Mouse (Mus musculus): ENCODE measurements around the gene Fstl1. TPM values are rescaled to one million over a fixed set of nuclear protein-coding genes. Genes with fewer than 3 reads are reported as not detected.

Gene Fstl1
- total and polyA plus RNA-seq, 3 experiments = 0.34 to 0.87 (median 0.59) TPM

- in situ Hi-C loops (cut with MboI; ENCODE audit: low pct_ligation_motif_present, low pct_unique_long_range_greater_than_20kb, low sequenced_read_pairs) = no loop called here
- H3K4me2 ChIP-seq (ENCODE audit: insufficient read depth, low read depth, poor library complexity, severe bottlenecking) = peak overlapping the region; percentile 62
- H3K27me3 ChIP-seq (replicated peaks) = no peaks in the 10 kb centered on the region
- peak overlapping the region; percentile 88 to 99 (median 97) for H3K4me3 ChIP-seq (replicated peaks in 1 of 3; ENCODE audit: low read depth in 2 of 3, low read length in 2 of 3, poor library complexity in 1 of 3)
- DNase-seq (ENCODE audit: extremely low read depth) = peak; percentile 41
- peak overlapping the region; percentile 86 for H3K9ac ChIP-seq (ENCODE audit: insufficient read depth, low read depth)
- dilution Hi-C loops (cut with MboI; ENCODE audit: extremely low pct_ligation_motif_present, extremely low pct_unique_long_range_greater_than_20kb, low sequenced_read_pairs) = no loop called here
- H3K9me3 ChIP-seq (replicated peaks; ENCODE audit: low read length) = no peaks in the 10 kb centered on the region
- peak; percentile 94 for TF ChIP-seq ZNF384 (IDR thresholded peaks at IDR 0.05; ENCODE audit: low read depth, low read length)
- TF ChIP-seq EP300 (IDR thresholded peaks at IDR 0.05; ENCODE audit: low read length) = 0 out of 2 replicates have a peak, but pooled peaks have one; percentile 13
- no peak for TF ChIP-seq E2F4 (IDR thresholded peaks at IDR 0.05; ENCODE audit: insufficient replicate concordance, low read depth, low read length)
- no peak for TF ChIP-seq ZMIZ1 (IDR thresholded peaks at IDR 0.05; ENCODE audit: low read depth, low read length)
- TF ChIP-seq ZKSCAN1 (IDR thresholded peaks at IDR 0.05; ENCODE audit: borderline replicate concordance, low read depth, low read length) = no peak
- TF ChIP-seq RCOR1 (conservative IDR thresholded peaks at IDR 0.05; ENCODE audit: low read depth, low read length) = no peak
- no peak for TF ChIP-seq JUND (conservative IDR thresholded peaks at IDR 0.05; ENCODE audit: low read depth, low read length)
- TF ChIP-seq ELF1 (IDR thresholded peaks at IDR 0.05; ENCODE audit: low read depth, low read length) = peak; percentile 56; the same call in 1 of the 2 replicates
- TF ChIP-seq NELFE (IDR thresholded peaks at IDR 0.05; ENCODE audit: low read depth, low read length) = no peak
- TF ChIP-seq SIN3A (IDR thresholded peaks at IDR 0.05; ENCODE audit: low read length) = peak; percentile 2; the same call in 1 of the 2 replicates
- 0 out of 2 replicates have a peak, but pooled peaks have one; percentile 74 for TF ChIP-seq CHD1 (IDR thresholded peaks at IDR 0.05; ENCODE audit: low read depth, low read length)
- no peak for TF ChIP-seq RAD21 (IDR thresholded peaks at IDR 0.05; ENCODE audit: low read depth, low read length)
- H3K79me2 ChIP-seq (replicated peaks; ENCODE audit: control insufficient read depth, extremely low read depth, insufficient read depth, poor library complexity, severe bottlenecking) = peaks cover 48% of the 10 kb centered on the region
- H3K36me3 ChIP-seq (replicated peaks in 1 of 2; ENCODE audit: control insufficient read depth in 1 of 2, insufficient read depth in 1 of 2, low read length in 1 of 2) = peaks cover 0 to 23% of the 10 kb centered on the region in 2 experiments
- H3K4me1 ChIP-seq (ENCODE audit: control insufficient read depth in 1 of 2, insufficient read depth in 2 of 2) = peaks cover 18 to 36% of the 10 kb centered on the region in 2 experiments
- H3K27ac ChIP-seq (ENCODE audit: insufficient read depth, low read depth) = no peak overlapping the region
Measured at GRCm38 (mm10) chr16:37869470-37870231, 93.0 kb downstream of the Fstl1 start.

GRCm38 (mm10) chr16:37871112-37871715 lies 94.5 kb downstream of the Fstl1 start:
- DNase-seq (ENCODE audit: extremely low read depth) = no peak
- Histone ChIP-seq H3K79me2 (replicated peaks; ENCODE audit: control insufficient read depth, extremely low read depth, insufficient read depth, poor library complexity, severe bottlenecking) (peaks cover 58% of the 10 kb centered on the region), H3K4me1 (ENCODE audit: control insufficient read depth in 1 of 2, insufficient read depth in 2 of 2) (peaks cover 13 to 44% of the 10 kb centered on the region in 2 experiments), H3K4me2 (ENCODE audit: insufficient read depth, low read depth, poor library complexity, severe bottlenecking) (peak overlapping the region; percentile 62; the same call in 1 of the 2 replicates), H3K36me3 (replicated peaks in 1 of 2; ENCODE audit: control insufficient read depth in 1 of 2, insufficient read depth in 1 of 2, low read length in 1 of 2) (peaks cover 0 to 32% of the 10 kb centered on the region in 2 experiments), H3K27ac (ENCODE audit: insufficient read depth, low read depth) (no peak overlapping the region), H3K27me3 (replicated peaks) (no peaks in the 10 kb centered on the region), H3K9me3 (replicated peaks; ENCODE audit: low read length) (no peaks in the 10 kb centered on the region), H3K4me3 (replicated peaks in 1 of 3; ENCODE audit: low read depth in 2 of 3, low read length in 2 of 3, poor library complexity in 1 of 3) (no peak overlapping the region), H3K9ac (ENCODE audit: insufficient read depth, low read depth) (0 out of 2 replicates have a peak overlapping the region, but pooled peaks have one; percentile 11)
- TF ChIP-seq ZKSCAN1 (IDR thresholded peaks at IDR 0.05; ENCODE audit: borderline replicate concordance, low read depth, low read length) (no peak), RCOR1 (conservative IDR thresholded peaks at IDR 0.05; ENCODE audit: low read depth, low read length) (no peak), MAFK (IDR thresholded peaks at IDR 0.05; ENCODE audit: insufficient replicate concordance, low read length) (no peak), JUN (IDR thresholded peaks at IDR 0.05; ENCODE audit: insufficient read depth, low read depth, low read length) (no peak), TCF12 (IDR thresholded peaks at IDR 0.05; ENCODE audit: low read depth, low read length) (no peak), CTCF (conservative IDR thresholded peaks at IDR 0.05 in 1 of 2, IDR thresholded peaks at IDR 0.05 in 1 of 2; ENCODE audit: low read depth in 2 of 2, low read length in 2 of 2) (no peak), ETS1 (conservative IDR thresholded peaks at IDR 0.05; ENCODE audit: low read depth, low read length) (no peak)
- dilution Hi-C loops (cut with MboI; ENCODE audit: extremely low pct_ligation_motif_present, extremely low pct_unique_long_range_greater_than_20kb, low sequenced_read_pairs) = no loop called here
- in situ Hi-C loops (cut with MboI; ENCODE audit: low pct_ligation_motif_present, low pct_unique_long_range_greater_than_20kb, low sequenced_read_pairs) = no loop called here
